Mouse (Mus musculus): ENCODE measurements at regions not wholly inside any gene's neighbourhood (a gene's known extent, or its start where the extent isn't known, plus 50 kb on each side); places are given as distances from the start of the nearest gene placed in this dataset.

DNA sequence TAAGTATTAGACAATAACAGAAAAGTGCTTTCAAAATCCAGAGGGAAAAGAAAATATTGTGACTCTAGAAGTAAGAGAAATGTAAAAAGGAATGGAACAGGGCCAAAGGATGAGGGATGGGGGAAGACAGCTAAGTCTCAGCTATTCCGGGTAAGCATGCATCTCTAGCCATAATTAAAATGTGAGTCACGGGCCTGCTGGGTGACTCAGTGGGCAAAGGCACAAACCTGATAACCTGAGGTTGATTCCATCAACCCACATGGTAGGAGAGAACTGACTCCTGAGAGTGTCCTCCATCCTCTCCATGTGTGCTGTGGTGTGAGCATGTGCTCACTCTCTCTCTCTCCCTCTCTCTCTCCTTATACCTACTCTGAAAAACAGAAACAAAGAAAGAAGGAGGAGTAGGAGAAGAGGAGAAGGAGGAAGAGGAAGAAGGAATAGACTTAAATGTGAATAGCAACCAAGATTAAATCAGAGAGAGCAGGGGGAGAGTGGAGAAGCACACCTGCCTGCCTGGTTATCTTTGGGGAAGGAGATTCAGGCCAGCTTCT lies 68.6 kb upstream of the Cited2 start:
- no peak for DNase-seq

- DNase-seq = no peak
These were observed 67.5 kb upstream of the Cited2 start for GRCm38 (mm10) chr10:17655459-17656051.

DNA sequence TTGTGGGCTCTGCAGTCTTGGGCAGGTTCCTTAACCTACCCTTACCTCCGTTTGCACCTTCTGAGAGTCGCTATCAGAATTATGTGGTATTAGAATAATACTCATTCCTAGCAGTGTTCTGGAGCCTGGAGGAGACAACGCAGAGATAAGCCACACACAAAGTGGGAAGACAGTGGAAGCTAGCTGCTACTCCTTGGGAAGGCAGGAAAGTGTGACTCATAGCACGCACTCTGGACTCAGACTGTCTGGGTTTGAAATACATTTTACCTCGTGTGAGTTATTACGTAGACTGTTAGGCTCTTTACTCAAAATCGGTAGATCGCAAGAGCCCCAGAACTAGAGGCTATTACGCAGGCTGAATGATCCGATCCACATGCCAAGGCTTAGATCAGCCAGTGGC lies 66.7 kb upstream of the Cited2 start:
- DNase-seq = no peak

DNA sequence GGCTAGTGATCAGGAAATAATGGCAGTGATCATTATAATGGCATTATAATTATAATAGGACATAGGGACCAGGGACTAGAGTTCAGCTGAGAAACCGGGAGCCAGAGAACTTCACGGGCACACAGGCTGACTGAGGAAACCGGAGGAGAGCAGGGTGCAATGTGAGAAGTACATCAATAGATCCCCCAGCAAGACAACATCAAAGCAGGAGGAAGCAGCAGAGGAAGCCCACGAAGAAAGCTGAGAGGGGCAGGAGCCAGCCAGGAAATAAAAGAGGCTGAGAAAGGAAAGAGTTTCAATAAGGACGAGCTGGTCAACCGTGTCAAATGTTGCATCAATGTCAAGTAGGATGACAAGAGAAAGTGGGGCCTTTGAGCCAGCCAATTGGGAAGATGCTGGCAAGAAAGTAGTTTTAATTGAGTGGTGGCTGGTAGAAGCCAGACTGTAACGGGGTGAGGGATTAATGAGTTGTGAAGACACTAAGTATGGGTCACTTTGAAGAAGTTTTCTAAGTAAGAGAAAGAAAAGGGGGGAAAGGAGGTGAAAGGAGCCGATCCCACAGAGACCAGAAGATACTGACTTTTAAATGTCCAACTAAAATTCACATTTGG lies 66.0 kb upstream of the Cited2 start:
- DNase-seq = no peak

GRCm38 (mm10) chr10:17659575-17659974 lies 63.4 kb upstream of the Cited2 start:
- no peak for DNase-seq

DNA sequence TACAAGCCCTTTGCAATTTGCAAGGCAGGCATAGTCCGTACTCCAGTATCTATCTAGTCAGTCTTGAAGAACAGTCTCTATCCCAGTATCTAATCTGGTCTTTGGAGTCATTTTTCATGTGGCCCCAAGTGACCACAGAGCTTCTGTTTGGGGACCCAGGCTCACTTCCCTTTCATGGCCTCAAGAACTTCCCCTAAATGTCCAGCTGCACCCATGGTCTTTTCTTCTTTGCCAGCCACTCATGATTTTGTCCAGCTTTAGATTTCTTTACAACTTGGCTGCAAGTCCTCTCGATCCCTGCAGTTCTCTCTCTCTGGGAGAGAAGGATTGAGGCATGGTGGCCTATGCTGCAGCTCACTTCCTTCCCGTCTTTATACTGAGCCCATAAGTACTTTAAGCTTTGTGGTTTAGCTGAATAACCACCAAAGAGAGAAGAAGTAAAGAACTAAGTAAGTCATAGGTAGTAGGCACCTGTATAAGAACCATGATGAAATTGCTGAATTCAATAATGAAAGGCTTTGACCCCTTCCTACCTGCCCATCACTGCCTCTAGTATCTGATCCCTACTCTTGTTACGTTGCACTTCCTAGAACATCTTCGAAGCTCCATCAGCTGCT lies 62.1 kb upstream of the Cited2 start:
- no peak for DNase-seq

- DNase-seq = no peak
These were observed 56.9 kb upstream of the Cited2 start for GRCm38 (mm10) chr10:17666089-17666488.

GRCm38 (mm10) chr10:17669401-17669800 lies 53.6 kb upstream of the Cited2 start:
- DNase-seq = no peak

Data from gastrocnemius, postnatal 10 days (tissue).